Mouse (Mus musculus): ENCODE measurements at regions not wholly inside any gene's neighbourhood (a gene's known extent, or its start where the extent isn't known, plus 50 kb on each side); places are given as distances from the start of the nearest gene placed in this dataset.

- Histone ChIP-seq H3K4me3 (ENCODE audit: low read depth, low read length) (no peak overlapping the region), H3K36me3 (ENCODE audit: control insufficient read depth, insufficient read depth, low read length) (no peaks in the 10 kb centered on the region), H3K4me1 (ENCODE audit: control insufficient read depth, insufficient read depth, low read length) (no peaks in the 10 kb centered on the region), H3K9ac (ENCODE audit: low read length) (no peak overlapping the region), H3K27me3 (replicated peaks; ENCODE audit: control insufficient read depth, insufficient read depth, low read length) (no peaks in the 10 kb centered on the region), H3K27ac (ENCODE audit: low read depth, low read length) (no peak overlapping the region), H3K9me3 (replicated peaks; ENCODE audit: control insufficient read depth, low read length) (no peaks in the 10 kb centered on the region), H3K4me2 (ENCODE audit: low read length) (no peak overlapping the region)
- DNase-seq (ENCODE audit: low spot score) (peak; percentile 5), ATAC-seq (no peak)
- 83% methylated on average over 7 of the region's 7 CpGs for whole genome bisulfite sequencing
These were observed 155.4 kb downstream of the Tgfb2 start for GRCm38 (mm10) chr1:186550265-186550885.

- no peak overlapping the region for H3K4me2 ChIP-seq (ENCODE audit: low read length)
- 94% methylated on average over 12 of the region's 12 CpGs for WGBS
- no peaks in the 10 kb centered on the region for H3K27me3 ChIP-seq (replicated peaks; ENCODE audit: control insufficient read depth, insufficient read depth, low read length)
- no peak for DNase-seq (ENCODE audit: low spot score)
- no peak overlapping the region for H3K9ac ChIP-seq (ENCODE audit: low read length)
- H3K27ac ChIP-seq (ENCODE audit: low read depth, low read length), result no peak overlapping the region
- no peaks in the 10 kb centered on the region for H3K9me3 ChIP-seq (replicated peaks; ENCODE audit: control insufficient read depth, low read length)
- no peak for ATAC-seq
- no peaks in the 10 kb centered on the region for H3K4me1 ChIP-seq (ENCODE audit: control insufficient read depth, insufficient read depth, low read length)
- H3K36me3 ChIP-seq (ENCODE audit: control insufficient read depth, insufficient read depth, low read length), result no peaks in the 10 kb centered on the region
- H3K4me3 ChIP-seq (ENCODE audit: low read depth, low read length), result no peak overlapping the region
These were observed 156.6 kb downstream of the Tgfb2 start for GRCm38 (mm10) chr1:186549207-186549606.

- 40% methylated on average over 22 of the region's 22 CpGs for WGBS
- ATAC-seq (peak; percentile 32; the same call in 1 of the 2 replicates), DNase-seq (ENCODE audit: low spot score) (peak; percentile 58)
- Histone ChIP-seq H3K9me3 (replicated peaks; ENCODE audit: control insufficient read depth, low read length) (no peaks in the 10 kb centered on the region), H3K36me3 (ENCODE audit: control insufficient read depth, insufficient read depth, low read length) (no peaks in the 10 kb centered on the region), H3K4me1 (ENCODE audit: control insufficient read depth, insufficient read depth, low read length) (no peaks in the 10 kb centered on the region), H3K27ac (ENCODE audit: low read depth, low read length) (no peak overlapping the region), H3K27me3 (replicated peaks; ENCODE audit: control insufficient read depth, insufficient read depth, low read length) (no peaks in the 10 kb centered on the region), H3K4me2 (ENCODE audit: low read length) (peak overlapping the region; percentile 37; the same call in 1 of the 2 replicates), H3K9ac (ENCODE audit: low read length) (0 out of 2 replicates have a peak overlapping the region, but pooled peaks have one; percentile 29), H3K4me3 (ENCODE audit: low read depth, low read length) (no peak overlapping the region)
These were observed 159.2 kb downstream of the Tgfb2 start for GRCm38 (mm10) chr1:186546386-186547185.

- 90% methylated on average over 2 of the region's 2 CpGs for WGBS
- Histone ChIP-seq H3K27me3 (replicated peaks; ENCODE audit: control insufficient read depth, insufficient read depth, low read length) (no peaks in the 10 kb centered on the region), H3K36me3 (ENCODE audit: control insufficient read depth, insufficient read depth, low read length) (no peaks in the 10 kb centered on the region), H3K27ac (ENCODE audit: low read depth, low read length) (no peak overlapping the region), H3K4me2 (ENCODE audit: low read length) (no peak overlapping the region), H3K4me1 (ENCODE audit: control insufficient read depth, insufficient read depth, low read length) (no peaks in the 10 kb centered on the region), H3K9me3 (replicated peaks; ENCODE audit: control insufficient read depth, low read length) (no peaks in the 10 kb centered on the region), H3K4me3 (ENCODE audit: low read depth, low read length) (no peak overlapping the region), H3K9ac (ENCODE audit: low read length) (no peak overlapping the region)
- ATAC-seq, result no peak
- no peak for DNase-seq (ENCODE audit: low spot score)
These were observed 165.7 kb downstream of the Tgfb2 start for GRCm38 (mm10) chr1:186540070-186540469.

- ATAC-seq (no peak), DNase-seq (ENCODE audit: low spot score) (no peak)
- H3K4me3 ChIP-seq (ENCODE audit: low read depth, low read length), result no peak overlapping the region
- no peaks in the 10 kb centered on the region for H3K9me3 ChIP-seq (replicated peaks; ENCODE audit: control insufficient read depth, low read length)
- no peak overlapping the region for H3K4me2 ChIP-seq (ENCODE audit: low read length)
- no peak overlapping the region for H3K27ac ChIP-seq (ENCODE audit: low read depth, low read length)
- H3K36me3 ChIP-seq (ENCODE audit: control insufficient read depth, insufficient read depth, low read length), result no peaks in the 10 kb centered on the region
- H3K4me1 ChIP-seq (ENCODE audit: control insufficient read depth, insufficient read depth, low read length), result no peaks in the 10 kb centered on the region
- WGBS, result 78% methylated on average over 3 of the region's 3 CpGs
- H3K9ac ChIP-seq (ENCODE audit: low read length), result no peak overlapping the region
- no peaks in the 10 kb centered on the region for H3K27me3 ChIP-seq (replicated peaks; ENCODE audit: control insufficient read depth, insufficient read depth, low read length)
These were observed 167.6 kb downstream of the Tgfb2 start for GRCm38 (mm10) chr1:186538233-186538632.

GRCm38 (mm10) chr1:186515976-186516375 is 189.8 kb downstream of the Tgfb2 start:
- ATAC-seq, result no peak
- 93% methylated on average over 6 of the region's 6 CpGs for WGBS
- no peak overlapping the region for H3K4me2 ChIP-seq (ENCODE audit: low read length)
- H3K4me3 ChIP-seq (ENCODE audit: low read depth, low read length), result no peak overlapping the region
- no peaks in the 10 kb centered on the region for H3K36me3 ChIP-seq (ENCODE audit: control insufficient read depth, insufficient read depth, low read length)
- H3K27me3 ChIP-seq (replicated peaks; ENCODE audit: control insufficient read depth, insufficient read depth, low read length), result no peaks in the 10 kb centered on the region
- no peak for DNase-seq (ENCODE audit: low spot score)
- H3K9me3 ChIP-seq (replicated peaks; ENCODE audit: control insufficient read depth, low read length), result no peaks in the 10 kb centered on the region
- H3K4me1 ChIP-seq (ENCODE audit: control insufficient read depth, insufficient read depth, low read length), result no peaks in the 10 kb centered on the region
- H3K27ac ChIP-seq (ENCODE audit: low read depth, low read length), result no peak overlapping the region
- H3K9ac ChIP-seq (ENCODE audit: low read length), result no peak overlapping the region

GRCm38 (mm10) chr1:186515071-186515470 is 190.7 kb downstream of the Tgfb2 start:
- Histone ChIP-seq H3K4me3 (ENCODE audit: low read depth, low read length) (no peak overlapping the region), H3K9ac (ENCODE audit: low read length) (no peak overlapping the region), H3K4me1 (ENCODE audit: control insufficient read depth, insufficient read depth, low read length) (no peaks in the 10 kb centered on the region), H3K36me3 (ENCODE audit: control insufficient read depth, insufficient read depth, low read length) (no peaks in the 10 kb centered on the region), H3K9me3 (replicated peaks; ENCODE audit: control insufficient read depth, low read length) (no peaks in the 10 kb centered on the region), H3K4me2 (ENCODE audit: low read length) (no peak overlapping the region), H3K27me3 (replicated peaks; ENCODE audit: control insufficient read depth, insufficient read depth, low read length) (no peaks in the 10 kb centered on the region), H3K27ac (ENCODE audit: low read depth, low read length) (no peak overlapping the region)
- DNase-seq (ENCODE audit: low spot score), result no peak
- 54% methylated on average over 2 of the region's 2 CpGs for WGBS
- ATAC-seq, result no peak

GRCm38 (mm10) chr1:186513861-186514260 is 191.9 kb downstream of the Tgfb2 start:
- H3K9me3 ChIP-seq (replicated peaks; ENCODE audit: control insufficient read depth, low read length), result no peaks in the 10 kb centered on the region
- H3K4me3 ChIP-seq (ENCODE audit: low read depth, low read length), result no peak overlapping the region
- H3K36me3 ChIP-seq (ENCODE audit: control insufficient read depth, insufficient read depth, low read length), result no peaks in the 10 kb centered on the region
- DNase-seq (ENCODE audit: low spot score) (no peak), ATAC-seq (no peak)
- H3K4me2 ChIP-seq (ENCODE audit: low read length), result no peak overlapping the region
- H3K9ac ChIP-seq (ENCODE audit: low read length), result no peak overlapping the region
- WGBS, result 72% methylated on average over 5 of the region's 5 CpGs
- no peaks in the 10 kb centered on the region for H3K4me1 ChIP-seq (ENCODE audit: control insufficient read depth, insufficient read depth, low read length)
- no peaks in the 10 kb centered on the region for H3K27me3 ChIP-seq (replicated peaks; ENCODE audit: control insufficient read depth, insufficient read depth, low read length)
- H3K27ac ChIP-seq (ENCODE audit: low read depth, low read length), result no peak overlapping the region

- Histone ChIP-seq H3K9ac (ENCODE audit: low read length) (no peak overlapping the region), H3K4me2 (ENCODE audit: low read length) (no peak overlapping the region), H3K27me3 (replicated peaks; ENCODE audit: control insufficient read depth, insufficient read depth, low read length) (no peaks in the 10 kb centered on the region), H3K36me3 (ENCODE audit: control insufficient read depth, insufficient read depth, low read length) (no peaks in the 10 kb centered on the region), H3K4me1 (ENCODE audit: control insufficient read depth, insufficient read depth, low read length) (peaks cover 10% of the 10 kb centered on the region; the same call in 1 of the 2 replicates), H3K27ac (ENCODE audit: low read depth, low read length) (no peak overlapping the region), H3K9me3 (replicated peaks; ENCODE audit: control insufficient read depth, low read length) (no peaks in the 10 kb centered on the region), H3K4me3 (ENCODE audit: low read depth, low read length) (no peak overlapping the region)
- WGBS, result 38% methylated on average over 2 of the region's 2 CpGs
- DNase-seq (ENCODE audit: low spot score), result no peak
- no peak for ATAC-seq
These were observed 195.3 kb downstream of the Tgfb2 start for GRCm38 (mm10) chr1:186510531-186510930.

Measured in forebrain, embryonic 14.5 days (tissue).